Mouse (Mus musculus) megakaryocyte, embryonic 14.5 days (primary cell): ENCODE measurements around the gene Prtn3.

Source experiments
- FLI1 ChIP-seq: IDR thresholded peaks from 2 replicates; pipeline ENCODE4 v1.6.1; 2012; ENCODE audit warnings: low read length, inconsistent platforms, mixed read lengths
- GATA1 ChIP-seq: IDR thresholded peaks from 3 replicates; pipeline ENCODE4 v1.6.1; 2012; ENCODE audit warnings: mixed read lengths, low read length, inconsistent platforms, borderline replicate concordance

GRCm38 (mm10) chr10:79858416-79859074, 15.7 kb upstream of the Prtn3 start:
- TF ChIP-seq GATA1 (no peak), FLI1 (no peak)
